Mouse (Mus musculus) T-cell, adult 66 days (primary cell): ENCODE data around the gene Gm20903. TPM values are rescaled to one million over a fixed set of nuclear protein-coding genes. Genes with fewer than 3 reads are reported as not detected.

Source experiments
- total RNA-seq, 2 experiments: library from RNA; stranded (reverse); gene quantifications; 3 replicates in 1 of 2; 4 replicates in 1 of 2; pipeline ENCODE4 v1.2.4; 2023

Gene Gm20903
- total RNA-seq: not detected

GRCm38 (mm10) chrY:73669015-73669414 lies at the start of gene Gm20903:
Gm20903 (plus strand) TSS chrY:73669315.

